Mouse (Mus musculus): ENCODE data around the gene Spsb3.

- no peak for TF ChIP-seq CTCF (IDR thresholded peaks at IDR 0.05; ENCODE audit: insufficient read depth, low read length)
- peak; percentile 90 for TF ChIP-seq POLR2A (IDR thresholded peaks at IDR 0.05; ENCODE audit: borderline replicate concordance, extremely low read depth, low read depth, low read length)
Observed at GRCm38 (mm10) chr17:24886134-24886931, at the start of gene Spsb3, which contains the start of gene Nubp2.

All from lung, adult 2 months (tissue).